Mouse (Mus musculus) cerebellum, adult 8-10 months (tissue): ENCODE data around the gene Ror2.

ENCODE experiments used
- DNase-seq: peaks from one replicate; pipeline ENCODE4 v3.0.0; 2022

Gene Ror2

DNA sequence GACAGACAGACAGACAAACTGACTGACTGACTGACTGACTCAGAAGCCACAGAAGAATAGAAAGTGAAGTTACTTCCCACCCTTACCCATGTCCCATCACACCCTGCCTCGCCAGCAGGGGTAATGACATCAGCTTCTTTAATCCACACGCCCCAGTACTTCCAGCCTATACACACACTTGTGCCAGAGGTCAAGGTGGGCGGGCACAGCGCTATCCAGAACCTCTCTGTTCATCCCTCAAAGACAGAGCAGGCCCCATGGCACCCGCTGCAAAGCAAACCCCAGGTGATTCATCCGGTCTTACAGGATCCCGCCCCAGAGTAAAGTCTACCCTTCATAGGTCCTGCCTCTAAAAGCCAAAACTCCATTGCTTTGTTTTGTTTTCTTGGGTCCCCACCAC, 53.5 kb downstream of the Ror2 start:
- no peak for DNase-seq

DNA sequence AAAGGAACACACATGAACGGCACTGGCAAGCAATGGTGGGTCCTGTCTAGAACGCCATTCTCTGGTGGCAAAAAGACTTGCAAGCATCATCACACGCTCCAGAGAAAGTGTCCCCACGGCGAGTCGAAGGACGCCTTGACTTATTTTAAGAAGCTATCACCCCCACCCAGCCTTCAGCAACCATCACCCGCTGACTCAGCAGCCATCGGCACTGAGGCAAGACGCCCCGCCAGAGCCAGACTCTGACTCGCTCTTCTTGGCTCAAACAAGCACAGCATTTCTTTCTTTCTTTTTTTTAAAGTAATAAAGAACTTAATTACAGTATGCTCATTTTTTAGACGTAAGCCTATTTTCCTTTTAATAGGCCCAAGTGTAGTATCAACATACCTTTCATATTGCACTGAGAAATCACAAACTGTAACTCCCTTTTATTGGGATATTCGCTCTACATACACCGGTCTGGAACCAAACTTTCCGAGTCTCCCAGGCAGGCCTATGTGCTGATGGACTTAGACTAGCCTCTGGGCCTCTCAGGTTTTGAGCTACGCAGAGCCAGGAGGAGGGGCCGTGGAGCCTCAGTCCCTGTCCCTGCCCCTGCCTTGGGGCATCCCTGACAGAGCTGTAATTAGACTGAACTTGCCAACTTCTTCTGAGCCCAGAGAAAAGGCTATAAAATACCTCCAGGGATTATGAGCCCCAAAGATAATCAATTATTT, 55.3 kb downstream of the Ror2 start:
- no peak for DNase-seq

DNA sequence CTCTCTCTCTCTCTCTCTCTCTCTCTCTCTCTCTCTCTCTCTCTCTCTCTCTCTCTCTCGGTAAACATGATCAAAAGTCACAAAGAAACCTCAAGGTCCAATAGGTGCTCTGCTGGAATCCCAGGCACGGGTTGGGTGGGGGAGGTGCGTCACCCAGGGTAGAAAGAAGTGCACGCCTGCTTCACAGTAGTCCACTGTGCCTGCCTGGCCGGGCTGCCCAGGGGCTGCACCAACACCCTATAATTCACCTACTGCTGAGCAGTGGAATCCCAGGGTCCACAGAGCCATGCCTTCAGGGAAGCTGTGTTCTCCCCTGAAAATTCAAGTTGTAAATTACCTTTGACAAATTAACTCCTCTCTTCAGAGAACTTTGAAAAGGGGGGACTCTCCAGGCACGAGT, 58.9 kb downstream of the Ror2 start:
- no peak for DNase-seq

DNA sequence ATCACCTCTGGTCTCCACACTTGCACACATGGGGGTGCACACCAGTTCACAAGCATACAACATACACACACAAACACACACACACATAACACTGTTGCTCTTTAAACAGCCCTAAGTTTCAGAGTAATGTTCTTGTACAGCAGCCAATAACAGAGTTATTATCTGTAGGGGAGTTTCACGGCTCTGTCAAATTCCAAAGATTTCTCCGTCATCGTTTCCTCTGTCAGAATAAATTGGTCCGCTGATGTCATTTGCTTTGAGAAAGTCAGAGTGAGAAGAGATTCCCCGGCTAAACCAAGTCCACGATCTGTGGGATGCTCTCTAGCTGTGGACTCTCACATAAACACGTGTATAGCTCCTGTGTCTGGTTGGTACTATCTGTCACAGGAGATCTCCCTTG, 59.5 kb downstream of the Ror2 start:
- no peak for DNase-seq

DNA sequence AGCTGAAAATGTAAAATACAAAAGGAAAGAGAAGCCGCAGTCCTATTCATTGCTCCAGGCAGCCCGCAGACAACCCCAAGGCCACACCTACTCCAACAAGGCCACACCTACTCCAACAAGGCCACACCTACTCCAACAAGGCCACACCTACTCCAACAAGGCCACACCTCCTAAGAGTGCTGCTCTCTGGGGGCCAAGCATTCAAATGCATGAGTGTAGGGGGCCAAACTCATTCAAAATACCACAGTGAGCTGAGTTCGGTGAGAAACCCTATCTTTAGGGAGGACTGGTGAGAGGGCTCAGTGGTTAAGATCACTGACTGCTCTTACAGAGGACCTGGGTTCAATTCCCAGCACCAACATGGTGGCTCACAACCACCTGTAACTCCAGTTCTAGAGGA, 60.0 kb downstream of the Ror2 start:
- no peak for DNase-seq

DNA sequence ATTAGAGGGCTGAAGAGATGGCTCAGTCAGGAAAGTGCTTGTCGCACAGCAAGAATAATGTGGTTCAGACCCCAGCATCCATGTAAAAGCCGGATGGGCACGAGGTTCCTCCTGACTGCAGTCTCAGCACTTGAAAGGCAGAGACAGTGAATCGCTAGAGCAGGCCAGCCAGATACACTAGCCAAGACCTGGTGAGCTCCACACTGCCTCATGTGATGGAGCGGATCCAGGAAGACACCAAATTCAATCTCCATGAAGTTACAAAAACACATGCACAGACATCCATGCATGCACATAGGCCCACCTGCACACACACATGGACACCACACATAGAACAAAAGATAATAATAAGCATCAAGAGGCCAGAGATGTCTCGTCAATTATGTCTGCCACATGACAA, 64.7 kb downstream of the Ror2 start:
- no peak for DNase-seq

DNA sequence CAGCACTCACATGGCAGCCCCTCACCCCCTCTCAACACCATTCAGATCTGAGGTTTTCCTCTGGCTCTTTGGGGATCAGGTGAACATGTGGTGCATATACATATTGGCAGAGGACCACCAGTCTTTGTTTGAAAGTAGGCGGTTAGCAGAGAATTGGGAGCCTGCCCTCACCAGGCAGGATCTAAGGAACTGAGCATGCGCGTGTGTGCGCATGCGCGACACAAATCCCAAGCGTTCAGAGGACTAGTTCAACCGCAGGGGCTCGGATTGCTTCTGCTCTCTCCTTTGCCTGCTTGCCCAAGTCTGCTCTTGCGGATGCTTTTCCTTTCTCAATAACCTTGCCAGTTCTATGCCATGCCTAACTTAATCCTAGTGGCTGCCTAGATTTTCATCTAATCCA, 66.0 kb downstream of the Ror2 start:
- no peak for DNase-seq

DNA sequence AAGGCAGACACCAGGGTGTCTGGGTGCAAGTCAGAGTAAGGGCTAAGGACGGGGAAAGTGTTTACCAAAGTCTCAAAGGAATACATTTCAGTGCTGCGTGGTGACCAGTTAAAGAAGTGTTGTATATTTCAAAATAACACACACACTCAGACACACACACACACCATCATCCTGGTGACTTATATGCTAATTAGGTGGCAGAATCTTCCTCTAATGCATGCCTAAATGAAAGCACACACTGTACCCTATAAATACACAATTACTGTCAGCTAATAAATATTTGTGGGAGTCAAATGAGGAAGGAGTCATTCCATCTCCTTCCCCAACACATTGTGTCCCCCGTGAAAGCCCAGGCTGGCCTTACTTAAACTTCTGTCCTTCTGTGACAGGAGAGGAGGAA, 66.5 kb downstream of the Ror2 start:
- no peak for DNase-seq

DNA sequence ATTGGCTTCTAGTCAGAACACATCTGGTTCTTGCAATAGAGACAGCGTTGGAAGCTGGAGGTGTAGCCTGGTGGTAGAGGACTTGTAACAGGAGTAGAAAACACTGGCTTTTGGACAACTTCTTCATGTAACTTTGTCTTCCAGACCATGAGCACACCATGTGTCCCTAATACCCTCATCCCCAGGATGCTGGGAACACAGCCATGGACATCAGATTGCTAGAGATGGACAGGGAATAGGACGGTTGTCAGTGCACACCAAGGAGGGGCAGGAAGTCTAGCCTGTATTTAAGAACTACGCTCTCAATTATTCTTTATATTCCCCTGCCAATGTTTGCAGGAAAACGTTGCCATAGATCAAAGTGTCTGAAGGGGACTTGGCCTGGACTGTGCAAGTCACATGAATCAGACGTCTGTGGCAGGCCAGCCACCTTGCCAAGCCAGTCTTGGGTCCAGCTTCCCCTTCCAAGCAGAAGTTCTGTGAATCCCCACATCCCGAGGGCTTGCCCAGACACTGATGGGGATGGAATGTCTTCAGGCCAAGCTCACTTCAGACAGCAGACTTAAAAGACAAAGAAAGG, 68.4 kb downstream of the Ror2 start:
- DNase-seq, result no peak

DNA sequence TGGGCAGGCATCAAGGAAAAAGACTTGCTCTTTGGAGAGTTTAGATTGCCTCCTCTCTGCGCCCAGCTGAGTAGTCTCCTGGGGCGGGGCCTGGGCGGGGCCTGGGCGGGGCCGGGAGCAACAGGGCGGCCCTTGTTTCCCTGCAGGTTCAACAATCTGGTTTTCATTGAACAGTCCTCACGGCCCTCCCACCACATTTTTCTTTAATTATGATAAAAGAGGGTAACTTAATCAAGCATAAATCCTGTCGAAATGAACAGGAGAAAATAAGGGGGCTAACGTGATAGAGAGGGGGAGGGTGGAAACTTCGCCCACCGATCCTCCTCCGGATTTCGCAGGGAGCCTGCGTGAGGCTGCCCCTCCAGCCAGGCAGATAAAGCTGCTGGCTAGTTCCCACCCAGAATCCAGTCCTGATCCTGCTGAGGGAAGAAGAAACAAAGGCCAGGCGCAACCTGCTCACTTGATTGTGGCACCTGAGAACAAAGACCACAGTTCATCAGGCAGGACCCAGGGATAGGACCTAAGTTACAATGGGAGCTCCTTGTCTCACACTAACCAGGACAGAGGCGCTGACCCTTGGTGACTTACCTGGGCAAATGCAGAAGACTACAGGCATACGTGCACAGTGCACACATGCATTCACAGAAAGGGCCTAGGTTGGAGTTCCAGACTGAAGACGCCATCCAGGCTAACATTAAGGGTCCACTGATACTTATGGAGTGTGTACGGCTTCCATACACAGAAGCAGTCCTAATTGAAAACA, 73.8 kb downstream of the Ror2 start:
- DNase-seq, result no peak

DNA sequence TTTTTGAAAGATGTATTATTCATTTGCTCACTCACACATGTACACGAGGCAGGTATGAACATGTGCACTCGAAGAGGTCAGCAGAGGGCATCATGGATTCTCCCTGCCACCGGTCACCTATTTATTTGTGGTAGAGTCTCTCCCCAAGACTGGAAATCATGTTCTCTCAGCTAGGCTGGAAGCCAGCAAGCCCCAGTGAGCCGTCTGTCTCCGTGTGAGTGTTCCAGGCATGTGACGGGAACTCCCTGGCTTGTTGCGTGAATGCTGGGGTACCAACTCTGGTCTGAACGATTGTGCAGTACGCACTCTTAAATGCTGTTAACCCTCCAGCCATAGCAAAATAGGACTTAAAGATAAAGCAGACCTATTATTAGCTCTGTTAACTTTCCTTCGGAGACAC, 77.4 kb downstream of the Ror2 start:
- no peak for DNase-seq

DNA sequence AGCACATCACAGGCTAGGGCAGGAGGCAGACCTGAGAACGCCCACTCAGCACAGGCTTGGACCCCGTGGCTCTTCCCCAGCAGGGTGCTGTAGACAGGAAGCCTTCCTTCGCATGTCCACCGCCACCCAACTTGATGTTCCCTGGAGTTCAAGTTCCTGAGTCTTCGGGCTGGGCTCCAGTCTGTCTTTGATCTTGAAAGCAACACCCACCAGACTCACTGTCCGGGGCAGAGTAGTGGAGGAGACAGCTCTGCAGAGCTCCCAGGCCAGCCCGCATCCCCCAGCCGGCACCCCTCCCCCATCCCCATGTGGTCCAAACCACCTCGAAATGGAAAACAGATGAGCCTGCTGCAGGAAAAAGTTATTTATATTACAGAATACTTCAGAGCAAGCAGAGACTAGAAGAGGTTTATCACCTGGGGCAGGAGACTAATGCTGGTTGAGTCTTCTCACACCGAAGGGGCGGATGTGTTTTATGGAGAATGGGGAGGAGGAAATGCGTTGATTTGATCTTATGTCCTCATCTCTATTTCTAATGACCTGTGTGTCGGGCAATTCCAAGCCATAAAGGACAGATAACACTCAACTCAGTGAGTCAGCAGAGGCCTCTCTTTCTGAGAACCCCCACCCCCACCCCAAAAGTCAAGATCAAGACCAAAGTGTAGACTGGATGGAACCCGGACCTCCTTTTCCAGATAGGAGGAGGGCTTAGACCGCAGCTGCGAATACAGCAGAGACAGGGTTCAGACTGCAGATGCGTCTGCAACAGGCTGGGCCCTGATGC, 80.6 kb downstream of the Ror2 start:
- no peak for DNase-seq

DNA sequence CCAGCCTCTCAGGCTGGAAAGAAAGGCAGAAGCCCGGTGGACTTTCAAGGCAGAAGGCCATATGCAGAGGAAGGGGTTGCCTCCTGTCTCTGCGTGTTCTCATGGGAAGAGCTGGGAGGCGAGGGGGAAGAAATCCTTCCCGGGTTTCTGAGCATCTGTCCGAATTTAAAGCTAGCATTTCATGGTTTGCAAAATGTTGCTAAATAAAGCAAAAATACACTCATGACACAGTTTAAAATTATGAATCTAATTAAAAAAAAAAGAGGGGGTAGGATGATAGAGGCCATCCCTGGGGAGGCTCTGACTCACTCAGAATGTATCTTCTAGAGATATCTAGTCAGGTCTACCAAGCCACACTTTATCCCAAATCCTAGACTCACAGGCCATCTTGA, 83.5 kb downstream of the Ror2 start:
- no peak for DNase-seq

DNA sequence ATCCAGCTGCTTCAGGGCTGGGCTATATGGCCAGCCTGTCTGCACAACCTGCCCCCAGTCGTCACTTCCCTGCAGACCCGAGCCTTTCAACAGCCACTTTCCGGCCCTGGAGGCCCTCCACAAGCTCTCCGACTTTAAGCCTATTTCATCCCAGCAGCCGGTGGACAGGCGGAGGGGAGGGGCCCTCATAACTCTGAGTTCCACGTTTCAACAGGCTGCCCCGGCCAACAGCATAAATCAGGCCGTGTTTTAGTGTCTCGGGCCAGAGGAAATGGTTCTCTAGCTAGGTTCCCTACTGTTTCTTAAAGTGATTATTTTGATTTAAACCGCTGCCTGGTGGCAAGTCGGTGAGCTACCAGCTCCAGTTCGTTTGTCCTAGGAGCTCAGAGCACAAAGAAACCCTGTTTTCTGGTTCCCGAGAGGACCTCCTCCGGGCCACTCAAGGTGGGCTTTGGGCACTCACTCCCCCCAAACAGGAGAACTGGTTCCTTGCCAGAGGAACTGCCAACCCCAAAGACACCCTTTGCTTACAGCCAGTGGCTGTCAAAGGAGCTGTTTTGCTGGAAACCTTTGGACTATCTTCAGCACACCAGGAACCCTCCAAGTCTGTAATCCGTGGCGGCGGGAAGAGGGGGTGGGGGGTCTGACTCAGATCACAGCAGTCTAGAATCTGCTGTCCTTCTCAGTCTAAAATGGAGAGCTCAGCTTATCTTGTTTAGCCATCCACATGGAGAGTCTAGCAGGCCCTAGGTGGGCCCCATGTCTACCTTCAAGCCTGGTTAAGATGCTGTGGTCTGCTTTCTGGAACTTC, 84.1 kb downstream of the Ror2 start:
- DNase-seq, result no peak

DNA sequence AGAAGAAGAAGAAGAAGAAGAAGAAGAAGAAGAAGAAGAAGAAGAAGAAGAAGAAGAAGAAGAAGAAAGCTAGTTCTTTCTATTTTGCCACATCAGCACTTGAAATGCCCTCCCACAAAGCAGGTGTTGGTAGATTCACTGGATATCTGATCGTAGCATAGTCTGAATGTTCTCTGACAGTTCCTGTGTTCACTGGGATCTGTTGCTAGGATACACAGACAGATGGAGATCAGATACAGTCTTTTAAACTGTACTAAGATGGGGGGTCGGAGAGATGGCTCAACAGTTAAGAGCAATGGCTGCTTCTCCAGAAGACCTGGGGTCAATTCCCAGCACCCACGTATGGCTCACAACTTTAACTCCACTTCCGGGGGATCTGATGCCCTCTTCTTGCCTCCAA, 85.8 kb downstream of the Ror2 start:
- no peak for DNase-seq

DNA sequence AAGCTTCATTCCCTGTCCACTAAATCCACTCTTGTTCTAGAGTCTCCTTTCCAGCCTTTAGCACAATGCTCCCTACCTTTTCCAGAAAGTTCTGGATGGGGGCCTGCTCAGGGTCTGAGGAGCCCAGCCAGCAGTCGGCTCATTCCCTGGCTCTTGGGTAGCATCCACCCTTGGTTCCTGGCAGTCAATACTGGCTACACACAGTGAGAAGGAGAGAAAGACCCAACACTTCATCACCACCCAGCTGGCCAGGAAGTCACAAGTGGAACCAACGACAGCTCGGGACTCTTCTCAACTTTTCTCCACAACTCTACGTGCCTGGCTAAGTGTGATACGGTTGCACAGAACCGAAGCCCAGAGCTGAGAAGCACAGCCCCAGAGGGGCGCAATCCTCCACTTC, 86.7 kb downstream of the Ror2 start:
- DNase-seq, result no peak

DNA sequence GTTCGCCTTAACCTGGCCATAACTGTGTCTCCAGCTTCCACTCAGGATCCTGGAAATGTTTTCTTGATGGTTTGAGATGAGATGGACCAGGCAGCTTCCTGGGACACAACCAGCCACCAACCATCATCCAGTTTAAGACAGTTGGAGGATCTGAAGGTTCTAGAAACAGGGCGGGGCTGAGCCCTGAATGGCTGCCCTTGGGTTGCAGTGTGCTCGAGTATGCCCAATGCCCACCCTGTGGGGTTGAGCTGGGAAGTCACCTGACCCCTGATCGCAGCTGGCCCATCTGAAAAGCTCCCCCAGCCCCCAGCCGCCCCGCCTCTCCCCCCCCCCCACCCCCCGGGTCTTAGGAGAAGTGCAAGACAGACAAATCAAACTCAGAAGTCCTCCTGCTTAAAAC, 89.2 kb downstream of the Ror2 start:
- no peak for DNase-seq

DNA sequence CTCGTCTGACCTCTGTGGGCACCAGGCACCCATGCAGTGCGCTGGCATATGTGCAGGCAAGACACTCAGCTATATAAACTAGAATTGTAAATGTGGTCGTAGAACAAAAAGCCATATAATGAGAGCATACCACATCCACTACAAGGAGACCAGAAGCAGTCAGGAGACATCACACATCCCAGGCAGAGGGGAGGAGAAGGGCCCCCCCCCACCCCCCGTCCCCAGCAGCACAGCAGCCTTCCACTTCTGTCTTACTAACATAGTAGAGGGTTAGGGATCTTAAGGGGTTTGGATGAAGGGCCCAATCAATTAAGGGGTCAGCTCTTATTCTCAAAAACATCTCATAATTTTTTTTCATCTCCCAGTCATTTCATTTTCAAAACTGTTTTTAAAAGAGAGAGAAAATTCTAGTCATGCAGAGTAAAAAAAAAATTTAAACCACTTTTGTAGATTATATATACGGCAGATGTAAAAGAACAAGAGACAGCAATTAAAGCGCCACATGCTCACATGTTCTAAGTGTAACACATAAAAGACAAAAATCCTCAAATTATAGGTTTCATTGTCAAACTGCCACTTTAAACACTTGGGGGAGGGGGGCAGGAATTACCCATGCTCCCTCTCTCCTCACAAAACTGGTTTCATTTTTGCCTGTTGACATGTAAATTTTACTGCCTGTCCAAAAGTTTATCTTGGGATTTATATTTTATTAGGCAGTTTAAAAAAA, 89.8 kb downstream of the Ror2 start:
- DNase-seq, result no peak

DNA sequence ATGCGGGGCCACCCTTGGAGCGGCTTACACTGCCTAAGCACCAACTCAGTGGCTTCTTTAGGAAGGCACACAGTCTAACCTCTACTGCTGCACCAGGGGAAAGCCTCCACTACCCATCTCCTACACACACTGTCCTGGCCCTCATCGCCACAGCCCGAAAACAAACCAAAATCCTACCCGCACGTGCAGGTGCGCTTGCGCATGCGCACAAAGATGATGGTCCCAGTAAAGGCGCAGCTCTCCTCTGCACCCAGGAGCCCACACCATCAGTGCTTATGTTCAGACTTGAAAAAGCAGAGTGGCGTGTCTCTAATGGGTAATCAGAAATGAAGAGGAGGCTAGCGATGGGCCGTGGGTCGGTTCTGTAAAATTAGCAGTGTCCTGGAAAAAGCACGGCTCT, 91.6 kb downstream of the Ror2 start:
- no peak for DNase-seq

DNA sequence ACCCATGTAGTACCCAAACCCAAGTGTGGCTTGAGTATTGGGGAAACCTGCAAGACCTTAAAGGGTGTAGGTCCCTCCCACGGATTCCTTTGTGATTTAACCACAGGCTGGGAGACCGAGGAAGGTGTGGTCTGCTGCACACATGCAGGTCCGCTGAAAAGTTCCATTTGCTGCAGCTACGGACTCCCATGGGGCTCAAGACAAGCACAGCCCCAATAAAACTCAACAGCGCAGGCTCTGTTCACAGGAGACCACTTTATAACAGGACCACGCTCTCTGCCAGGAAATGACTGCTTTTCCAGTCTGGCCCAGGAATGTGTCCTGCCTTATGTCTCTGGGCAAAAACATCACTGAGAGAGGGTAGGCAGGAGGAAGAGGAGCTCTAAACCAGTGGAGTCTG, 92.2 kb downstream of the Ror2 start:
- DNase-seq, result no peak

DNA sequence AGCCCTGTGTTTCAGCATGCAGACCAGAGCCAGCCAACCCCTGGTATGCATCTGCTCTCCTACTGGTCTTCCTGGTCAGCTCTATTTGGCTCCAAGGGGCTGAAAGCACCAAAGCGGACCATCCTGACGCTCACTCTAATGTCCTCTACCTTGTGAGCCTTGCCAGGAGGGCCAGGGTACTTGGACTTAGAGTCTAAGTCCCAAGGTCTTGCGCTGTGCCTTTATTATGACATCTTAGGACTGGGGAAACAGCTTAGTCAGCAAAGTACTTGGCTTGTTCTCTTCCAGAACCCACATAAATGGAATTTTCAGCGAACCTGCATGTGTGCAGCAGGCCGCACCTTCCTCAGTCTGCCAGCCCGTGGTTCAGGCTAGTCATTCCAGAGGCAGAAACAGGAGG, 93.6 kb downstream of the Ror2 start:
- DNase-seq, result no peak

DNA sequence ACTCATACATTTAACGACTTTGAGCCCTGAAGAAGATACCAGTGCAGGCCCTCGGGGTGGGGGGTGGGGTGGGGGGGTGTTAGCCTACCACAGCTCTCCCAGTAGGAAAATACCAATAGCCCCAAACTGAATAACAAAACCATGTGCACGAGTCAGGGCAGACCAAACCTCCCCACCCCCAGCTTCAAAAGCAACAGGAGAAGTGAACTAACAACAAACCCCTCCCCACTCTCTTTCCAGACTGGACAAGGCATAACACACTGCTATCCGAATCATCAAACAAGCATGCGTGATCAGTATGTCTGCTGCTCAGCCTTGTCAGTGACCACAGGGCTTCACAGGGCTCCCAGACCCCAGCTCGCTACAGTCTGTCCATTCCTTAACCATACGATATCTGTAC, 94.3 kb downstream of the Ror2 start:
- DNase-seq, result no peak
